Mouse (Mus musculus) brain, embryonic 14.5 days (tissue): ENCODE data around the gene Crat. TPM values are rescaled to one million over a fixed set of nuclear protein-coding genes. Genes with fewer than 3 reads are reported as not detected.
"Not testable (repeated sequence)": the region's sequence is repeated elsewhere in the genome, so short reads cannot be mapped to it uniquely, and the experiment has no call there.

Source experiments
- DNase-seq: peaks from one replicate; pipeline ENCODE4 v3.0.0-alpha.2; 2011; ENCODE audit warnings: low read depth
- CTCF ChIP-seq: fragments of 200-500 bp; IDR thresholded peaks from 2 replicates; pipeline ENCODE4 v1.5.1; 2012; ENCODE audit warnings: inconsistent platforms, mild to moderate bottlenecking, moderate library complexity, borderline replicate concordance; ENCODE audit not compliant: insufficient read depth, insufficient read length; ENCODE audit errors: extremely low read depth
- POLR2A ChIP-seq: fragments of 200-500 bp; IDR thresholded peaks from 2 replicates; pipeline ENCODE4 v1.6.1; 2012; ENCODE audit warnings: mild to moderate bottlenecking, inconsistent platforms, borderline replicate concordance; ENCODE audit not compliant: poor library complexity, insufficient read depth, insufficient read length, severe bottlenecking; ENCODE audit errors: extremely low read depth
- polyA plus RNA-seq: library from polyadenylated mRNA; depleted of rRNA; stranded (reverse); fragments of >200 nt; gene quantifications from 2 replicates; pipeline ENCODE4 v1.2.3, GENCODE M21; 2012

Crat gene
- polyA plus RNA-seq, 1 experiment, result 31.3 TPM

DNA sequence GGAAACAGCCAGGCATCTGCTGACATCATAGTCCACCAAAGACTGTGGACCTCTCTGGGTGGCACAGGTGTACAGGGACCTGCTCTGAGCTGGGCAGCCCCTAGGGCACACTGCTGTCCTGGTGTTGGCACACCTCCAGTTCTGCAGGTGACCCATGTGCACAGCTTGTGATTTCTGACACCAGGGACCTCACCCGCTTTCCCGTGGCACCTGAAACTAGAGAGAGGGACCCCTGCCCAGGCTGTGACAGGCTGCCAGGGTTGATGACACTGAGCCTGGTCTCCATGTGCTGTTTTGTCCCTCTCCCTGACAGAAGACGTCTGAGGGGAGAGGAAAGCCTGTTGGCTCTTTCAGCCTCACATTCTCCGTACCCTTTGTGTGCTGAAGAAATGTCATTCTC, 22.2 kb upstream of the Crat start:
- TF ChIP-seq CTCF (no peak), POLR2A (no peak)
- no peak for DNase-seq

DNA sequence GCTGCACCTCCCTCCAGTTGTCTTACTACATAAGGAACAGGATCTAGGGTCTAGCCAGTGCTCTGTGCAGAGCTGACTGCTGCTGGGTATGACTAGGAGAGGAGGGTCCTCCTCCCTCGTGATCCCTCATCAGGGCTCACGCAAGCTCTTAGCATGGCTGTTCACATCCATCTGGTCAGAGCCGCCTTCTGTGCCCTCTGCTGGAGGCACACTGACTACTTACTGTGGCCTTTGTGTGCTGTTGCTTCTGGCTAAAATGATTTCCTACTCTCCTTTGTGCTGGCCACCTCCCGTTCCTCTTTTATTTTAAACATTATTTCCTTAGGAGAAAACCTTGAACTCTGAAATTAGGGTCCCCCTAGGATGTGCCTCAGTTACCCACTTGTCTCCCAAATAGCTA, 21.2 kb upstream of the Crat start:
- no peak for TF ChIP-seq POLR2A
- TF ChIP-seq CTCF, result no peak
- no peak for DNase-seq

DNA sequence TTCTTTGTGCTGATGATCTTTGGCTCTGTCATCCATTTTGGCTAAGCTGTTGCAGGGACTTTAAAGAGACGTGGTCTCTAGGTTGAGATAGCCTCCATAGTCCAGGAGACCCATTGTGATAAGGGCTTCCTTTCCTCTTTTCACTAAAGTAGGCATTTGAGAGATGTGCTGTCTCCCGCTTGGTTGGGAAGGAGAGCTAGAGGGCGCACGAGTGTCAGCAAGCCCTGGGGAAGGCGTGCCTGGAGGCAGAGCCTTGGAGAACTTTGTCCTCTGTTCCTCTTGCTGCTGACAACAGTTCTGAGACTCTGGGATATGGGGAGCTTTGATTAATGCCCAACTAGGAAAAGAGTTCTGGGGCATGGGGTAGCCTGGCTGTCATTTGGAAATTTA, 20.5 kb upstream of the Crat start:
- TF ChIP-seq CTCF (peak; percentile 32; the same call in 1 of the 2 replicates), POLR2A (no peak)
- DNase-seq, result peak; percentile 34

DNA sequence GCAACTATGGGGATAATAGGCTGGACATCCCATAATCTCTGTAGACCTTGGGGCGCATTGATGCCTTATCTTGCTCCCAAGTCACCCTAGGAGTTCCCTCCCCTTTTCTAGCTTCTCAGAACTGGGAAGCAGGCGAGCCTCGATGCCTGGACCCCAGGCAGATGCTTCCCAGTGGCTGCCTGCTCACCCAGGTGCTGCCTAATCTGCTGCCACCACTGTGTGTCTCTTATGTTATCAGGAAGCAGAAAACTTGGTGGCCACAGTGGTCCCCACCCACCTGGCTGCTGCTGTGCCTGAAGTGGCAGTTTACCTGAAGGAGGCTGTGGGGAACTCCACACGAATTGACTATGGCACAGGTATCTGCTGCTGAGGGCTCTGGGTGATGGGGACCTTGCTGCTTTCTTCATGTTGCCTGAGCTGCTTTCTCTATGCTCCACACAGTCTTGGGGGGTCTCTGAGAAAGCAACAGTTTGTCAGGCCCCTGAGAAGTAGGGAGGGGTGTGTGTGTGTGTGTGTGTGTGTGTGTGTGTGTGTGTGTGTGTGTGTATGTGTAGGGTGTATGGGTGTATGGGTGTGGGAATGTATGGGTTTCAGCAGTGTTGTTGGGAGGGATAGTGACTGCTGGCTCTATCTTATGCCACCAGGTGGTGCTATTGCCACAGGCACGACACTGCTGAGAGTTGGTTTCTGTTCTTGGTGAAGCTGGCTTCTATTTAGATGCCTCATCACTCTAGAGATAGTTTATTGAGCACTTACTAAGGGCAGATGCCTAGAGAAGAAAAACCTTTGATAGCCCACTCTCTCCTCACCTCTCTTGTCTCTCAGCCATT, 19.9 kb upstream of the Crat start:
- TF ChIP-seq CTCF, result peak; percentile 87
- no peak for TF ChIP-seq POLR2A
- DNase-seq, result peak; percentile 84

DNA sequence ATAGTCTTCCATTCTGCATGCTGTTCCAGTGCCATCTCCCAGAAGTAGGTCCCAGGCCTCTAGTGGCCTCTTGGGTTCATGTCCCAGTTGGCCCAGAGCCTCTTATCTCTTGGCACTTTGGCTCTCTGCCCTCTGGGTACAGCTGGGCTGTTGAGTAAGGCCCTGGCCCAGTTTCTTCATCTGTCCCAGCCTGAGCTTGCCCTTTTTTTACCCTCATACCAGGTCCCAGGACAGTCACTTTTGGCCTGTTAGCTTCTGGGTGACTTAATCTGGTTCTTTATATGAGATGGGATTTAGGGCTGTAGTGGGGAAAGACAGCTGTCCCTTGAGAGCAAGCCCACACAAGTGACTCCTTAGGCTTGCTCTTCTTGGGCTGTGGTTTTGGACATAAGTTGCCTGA, 13.5 kb upstream of the Crat start:
- no peak for DNase-seq
- TF ChIP-seq POLR2A (no peak), CTCF (no peak)

DNA sequence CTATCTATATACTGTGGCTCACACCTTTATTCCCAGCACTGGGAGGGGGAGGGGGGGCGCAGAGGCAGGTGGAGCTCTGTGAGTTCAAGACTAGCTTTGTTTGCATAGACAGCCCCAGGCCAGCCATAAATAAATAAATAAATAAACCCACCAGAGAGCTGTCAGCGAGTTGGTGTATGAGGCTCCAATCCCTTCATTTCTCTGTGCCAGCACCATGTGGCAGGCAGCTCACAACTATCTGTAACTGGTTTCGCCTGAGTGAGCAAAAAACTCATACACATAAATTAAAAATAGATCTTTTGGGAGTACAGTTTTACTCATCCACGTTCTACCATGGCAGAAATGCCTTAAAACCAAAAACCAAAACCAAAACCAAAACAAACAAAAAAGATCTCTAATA, 5.8 kb upstream of the Crat start:
- no peak for TF ChIP-seq CTCF
- no peak for TF ChIP-seq POLR2A
- DNase-seq, result no peak

DNA sequence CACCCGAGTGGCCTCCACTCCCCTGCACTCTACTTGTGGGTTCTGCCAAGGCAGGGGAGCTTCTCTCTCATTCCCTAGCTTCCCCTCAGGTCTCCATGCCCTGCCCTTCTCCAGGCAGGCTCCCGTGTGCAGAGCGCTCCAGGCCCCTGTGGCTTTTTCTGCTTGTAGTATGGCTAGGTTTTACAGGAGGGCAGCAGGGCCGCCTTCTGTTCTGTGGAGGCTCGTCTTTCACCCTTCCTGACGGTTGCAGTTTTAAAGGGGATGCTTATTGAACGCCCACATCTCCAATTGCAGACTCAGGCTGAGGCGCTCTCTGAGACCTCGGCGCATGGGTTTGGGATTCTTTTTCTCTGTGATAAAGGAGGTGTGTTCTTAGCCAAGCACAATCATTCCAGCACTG, 3.5 kb upstream of the Crat start:
- no peak for TF ChIP-seq CTCF
- no peak for TF ChIP-seq POLR2A
- DNase-seq, result peak; percentile 13

DNA sequence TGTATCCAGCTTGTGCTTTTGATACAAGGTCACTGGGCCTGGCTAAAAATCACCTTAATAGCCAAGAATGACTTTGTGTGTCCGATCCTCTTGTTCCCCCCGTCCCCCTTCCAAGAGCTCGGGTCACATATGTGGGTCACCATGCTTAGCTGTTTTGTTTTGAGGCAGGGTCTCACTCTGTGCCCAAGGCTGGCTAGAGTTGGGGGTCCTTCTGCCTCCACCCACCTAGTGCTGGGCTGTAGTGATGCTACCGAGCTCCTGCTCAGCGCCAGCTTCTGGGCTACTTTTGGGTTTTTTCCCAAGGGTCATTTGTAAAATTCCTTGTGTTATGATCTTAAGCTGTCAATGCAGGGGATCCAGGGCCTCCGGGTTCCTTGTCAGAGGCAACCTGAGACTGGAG, 2.6 kb upstream of the Crat start:
- TF ChIP-seq CTCF, result no peak
- TF ChIP-seq POLR2A, result no peak
- no peak for DNase-seq

DNA sequence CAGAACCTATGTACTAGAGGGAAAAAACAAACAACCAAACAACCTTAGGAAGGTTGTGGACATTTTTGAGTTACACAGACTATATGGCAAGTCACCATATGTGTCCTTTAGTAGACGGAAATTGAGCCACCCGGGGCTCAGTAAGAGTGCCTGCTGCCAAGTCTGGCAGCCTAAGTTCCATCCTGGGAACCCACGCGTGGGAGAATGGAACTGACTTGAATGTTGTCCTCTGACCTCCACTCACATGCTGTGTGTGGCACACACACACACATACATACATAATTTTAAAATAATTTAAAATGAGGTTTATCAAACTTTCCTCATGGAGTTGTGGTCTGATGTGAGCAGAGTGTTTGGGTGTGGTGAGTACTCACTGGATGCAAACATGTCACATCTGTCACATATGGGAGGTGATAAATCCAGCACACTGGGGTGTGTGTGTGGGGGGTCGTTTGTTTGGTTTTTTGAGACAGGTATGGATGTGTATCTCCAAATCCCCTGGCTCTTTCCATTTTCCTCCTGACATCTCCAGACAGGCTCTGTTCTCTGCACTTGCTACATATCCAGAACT, 2.1 kb upstream of the Crat start:
- DNase-seq, result no peak
- TF ChIP-seq POLR2A, result no peak
- TF ChIP-seq CTCF, result no peak

DNA sequence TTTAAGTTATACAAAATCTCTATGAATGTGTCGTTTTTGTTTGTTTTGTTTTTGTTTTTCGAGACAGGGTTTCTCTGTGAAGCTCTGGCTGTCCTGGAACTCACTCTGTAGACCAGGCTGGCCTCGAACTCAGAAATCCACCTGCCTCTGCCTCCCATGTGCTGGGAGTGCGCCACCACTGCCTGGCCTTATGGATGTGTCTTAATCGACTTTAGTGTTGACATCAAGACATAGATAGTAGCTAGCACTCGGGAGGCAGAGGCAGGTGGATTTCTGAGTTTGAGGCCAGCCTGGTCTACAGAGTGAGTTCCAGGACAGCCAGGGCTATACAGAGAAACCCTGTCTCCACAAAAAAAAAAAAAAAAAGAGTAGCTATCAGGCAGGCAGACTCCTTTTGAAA, 1.5 kb upstream of the Crat start:
- DNase-seq, result not testable (repeated sequence)

DNA sequence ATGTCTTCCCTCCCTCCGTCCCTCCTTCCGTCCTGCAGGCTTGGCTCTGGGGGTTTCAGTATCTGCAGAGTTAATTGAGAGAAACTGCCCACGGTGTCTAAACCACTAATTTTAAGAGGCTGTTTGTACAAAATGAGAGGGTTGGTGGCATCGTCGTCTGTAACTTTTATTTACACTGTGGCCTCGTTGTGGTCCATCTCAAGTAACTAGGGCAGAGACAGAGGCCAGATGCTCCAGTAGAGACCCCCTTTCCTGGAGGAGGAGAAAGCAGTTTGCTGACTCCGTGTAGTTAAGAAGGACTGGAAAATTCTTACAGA, 994 bp upstream of the Crat start:
- no peak for TF ChIP-seq CTCF

DNA sequence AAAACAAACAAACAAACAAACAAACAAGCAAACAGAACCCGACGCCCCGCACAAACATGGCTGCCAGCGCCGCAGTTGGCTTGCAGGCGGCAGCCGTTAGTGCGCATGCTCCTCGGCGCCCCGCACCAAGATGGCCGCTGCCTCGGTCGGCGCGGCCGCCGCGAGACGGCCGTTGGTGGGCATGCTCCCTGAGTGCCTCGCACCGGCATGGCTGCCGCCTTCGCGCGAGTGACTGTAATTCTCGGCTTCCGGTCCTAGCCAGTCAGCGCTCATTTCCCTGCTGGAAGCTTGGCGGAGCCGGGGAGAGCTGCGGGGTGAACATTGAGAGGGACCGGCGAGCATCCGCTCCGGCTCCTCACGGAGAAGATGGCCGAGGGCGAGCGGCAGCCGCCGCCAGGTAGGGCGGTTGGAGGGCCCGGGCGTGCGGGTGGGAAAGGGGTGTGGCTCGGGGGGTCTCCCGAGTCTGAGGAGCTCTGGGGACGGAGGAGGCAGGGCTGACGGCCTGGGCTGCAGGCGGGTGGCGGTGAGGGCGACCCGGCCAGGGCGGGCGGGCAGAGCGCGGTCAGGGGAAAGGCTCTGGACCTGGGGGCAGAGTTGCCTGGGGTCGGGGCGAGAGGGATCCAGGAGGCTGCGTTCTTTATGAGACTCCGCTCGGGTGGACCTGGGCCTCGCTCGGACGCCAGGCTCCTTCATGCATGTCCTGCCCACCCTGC, 479 bp upstream of the Crat start, which contains the start of gene Ptpa:
Gene Ptpa, plus strand, starts transcription at position 104 of the 713 bp plus-strand sequence.
- no peak for TF ChIP-seq CTCF
- TF ChIP-seq POLR2A, result peak; percentile 100
- DNase-seq, result peak; percentile 97

More for the DNA sequence above, 994 bp upstream of the Crat start:
- DNase-seq, result no peak

DNA sequence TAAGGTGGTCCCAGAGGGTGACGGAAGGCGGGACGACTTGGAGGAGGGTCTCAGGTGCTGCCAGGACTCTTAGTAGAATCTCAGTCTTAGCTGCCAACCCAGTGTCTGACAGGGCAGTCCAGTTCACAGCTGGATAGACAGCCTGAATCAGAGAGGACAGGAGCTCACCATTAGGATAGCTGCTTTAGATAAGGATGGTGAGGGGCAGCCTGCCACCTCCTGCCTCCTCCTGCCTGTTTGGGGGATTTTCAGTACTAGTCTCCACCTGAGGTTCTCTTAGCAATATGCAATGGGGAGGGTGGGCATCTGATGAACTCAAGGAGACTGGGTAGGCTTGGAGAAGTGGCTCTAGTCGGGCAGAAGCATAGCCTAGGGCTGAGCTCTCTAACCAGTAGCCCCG, 932 bp downstream of the Crat start:
- DNase-seq, result no peak
- TF ChIP-seq POLR2A (no peak), CTCF (no peak)
